Mouse (Mus musculus) cerebellum, adult (tissue): ENCODE results near the gene Polr1e.
"Not testable (repeated sequence)": the region's sequence is repeated elsewhere in the genome, so short reads cannot be mapped to it uniquely, and the experiment has no call there.

Experiments
- ATAC-seq: cut with Nextera tagmentation; 2 replicates; pipeline ENCODE4 v1.9.2; 2017; ENCODE audit warnings: mild to moderate bottlenecking, moderate library complexity, mixed read lengths; ENCODE audit not compliant: insufficient number of reproducible peaks, low FRiP score, low TSS enrichment

Polr1e gene

DNA sequence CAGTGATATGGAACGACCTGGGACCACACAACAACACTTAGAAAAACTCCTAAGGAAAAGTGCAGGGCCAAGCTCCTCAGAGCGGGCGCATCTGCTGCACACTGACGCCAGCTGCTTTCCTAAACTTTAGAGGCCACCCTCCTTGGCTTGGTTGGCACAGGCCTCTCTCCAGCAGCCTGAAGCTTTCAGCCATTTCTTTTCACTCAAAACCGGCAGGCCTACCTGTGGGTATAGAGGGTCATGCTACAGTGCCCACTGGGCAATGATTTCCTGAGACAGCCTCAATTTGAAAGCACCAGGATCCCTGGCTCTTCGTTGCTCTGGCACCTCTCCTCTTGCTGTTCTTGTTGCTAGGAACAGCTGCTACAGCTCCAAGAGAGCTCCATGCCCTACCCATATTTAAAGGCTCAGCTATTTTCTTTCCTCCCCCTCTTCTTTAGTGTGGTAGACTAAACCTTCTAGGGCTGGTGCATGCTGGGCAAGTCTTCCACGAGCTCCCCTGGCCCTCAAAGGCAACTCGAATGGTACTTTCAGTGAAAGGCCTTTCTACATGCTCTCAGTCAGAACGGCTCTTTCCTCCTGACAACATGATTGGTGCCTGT, 29.0 kb downstream of the Polr1e start:
- no peak for ATAC-seq

DNA sequence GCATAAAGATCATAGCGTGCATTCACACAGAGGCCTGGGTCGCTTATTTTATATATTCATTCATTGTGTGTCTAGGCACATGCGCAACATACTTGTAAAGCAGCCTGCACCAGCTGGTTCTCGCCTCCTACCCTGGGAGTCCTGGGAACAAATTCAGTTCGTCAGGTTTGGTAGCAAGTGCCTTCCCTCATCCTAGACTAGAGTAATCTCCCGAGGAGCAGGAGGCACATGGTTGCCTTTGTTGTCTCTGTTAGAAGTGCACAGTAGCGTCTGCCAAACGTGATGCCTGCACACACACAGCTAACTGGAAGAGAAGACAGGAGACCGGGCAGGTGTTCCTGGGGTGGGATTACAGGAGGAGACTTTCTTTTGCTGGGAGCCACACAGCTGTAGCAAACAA, 29.6 kb downstream of the Polr1e start:
- no peak for ATAC-seq

DNA sequence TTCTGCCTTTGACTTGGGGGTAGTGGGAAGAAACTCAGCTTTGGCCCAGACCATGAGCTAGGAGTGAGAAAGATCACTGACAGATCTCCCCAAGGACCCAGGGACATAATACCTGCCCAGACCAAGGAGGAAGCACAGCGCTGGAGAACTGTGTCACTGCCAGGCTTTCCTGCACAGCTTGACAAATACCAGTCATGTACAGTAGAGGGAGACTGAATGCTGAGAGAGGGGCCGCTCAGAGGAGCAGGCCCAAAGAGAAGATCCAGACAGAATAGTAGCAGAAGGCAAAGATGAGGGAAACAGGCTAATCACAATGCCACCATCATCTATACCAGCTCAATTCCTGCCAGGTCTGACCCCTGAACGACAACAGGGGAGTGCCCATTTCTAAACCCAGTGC, 36.5 kb downstream of the Polr1e start:
- peak; percentile 64 for ATAC-seq

DNA sequence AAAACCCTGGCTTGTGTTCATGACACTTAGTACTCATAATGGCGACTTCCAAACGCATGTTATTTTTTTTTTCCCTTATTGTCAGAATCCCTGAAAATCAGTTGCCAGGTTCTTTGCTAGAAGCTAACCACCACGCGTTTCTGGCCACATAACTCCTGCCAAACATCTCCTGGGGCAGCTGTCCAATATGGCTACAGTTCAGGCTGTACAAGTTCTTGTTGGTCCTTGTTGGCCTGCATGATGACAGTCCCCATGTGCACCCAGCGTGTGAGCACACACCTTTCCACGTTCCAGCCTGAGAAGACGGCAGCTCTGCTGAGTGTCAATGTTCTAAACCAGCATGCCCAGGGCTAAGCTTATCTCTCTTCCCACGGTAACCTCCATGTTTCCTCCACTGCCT, 37.1 kb downstream of the Polr1e start:
- no peak for ATAC-seq

DNA sequence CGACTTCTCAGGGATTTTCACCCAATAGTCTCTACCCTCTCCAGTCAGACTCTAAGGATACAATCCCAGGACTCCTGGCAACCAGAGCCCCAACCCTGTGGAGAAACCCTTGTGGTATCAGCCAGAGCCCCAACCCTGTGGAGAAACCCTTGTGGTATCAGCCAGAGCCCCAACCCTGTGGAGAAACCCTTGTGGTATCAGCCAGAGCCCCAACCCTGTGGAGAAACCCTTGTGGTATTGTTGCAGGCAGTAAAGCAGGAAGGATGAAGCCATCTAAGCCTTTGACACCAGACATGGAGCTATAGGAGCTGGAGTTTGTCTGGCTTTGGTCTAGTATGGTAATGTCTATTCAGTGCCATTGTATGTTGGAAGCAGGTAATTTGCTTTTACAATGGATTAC, 45.5 kb downstream of the Polr1e start:
- ATAC-seq = not testable (repeated sequence)

- no peak for ATAC-seq
Measured at GRCm38 (mm10) chr4:45064577-45064976, 46.2 kb downstream of the Polr1e start.

DNA sequence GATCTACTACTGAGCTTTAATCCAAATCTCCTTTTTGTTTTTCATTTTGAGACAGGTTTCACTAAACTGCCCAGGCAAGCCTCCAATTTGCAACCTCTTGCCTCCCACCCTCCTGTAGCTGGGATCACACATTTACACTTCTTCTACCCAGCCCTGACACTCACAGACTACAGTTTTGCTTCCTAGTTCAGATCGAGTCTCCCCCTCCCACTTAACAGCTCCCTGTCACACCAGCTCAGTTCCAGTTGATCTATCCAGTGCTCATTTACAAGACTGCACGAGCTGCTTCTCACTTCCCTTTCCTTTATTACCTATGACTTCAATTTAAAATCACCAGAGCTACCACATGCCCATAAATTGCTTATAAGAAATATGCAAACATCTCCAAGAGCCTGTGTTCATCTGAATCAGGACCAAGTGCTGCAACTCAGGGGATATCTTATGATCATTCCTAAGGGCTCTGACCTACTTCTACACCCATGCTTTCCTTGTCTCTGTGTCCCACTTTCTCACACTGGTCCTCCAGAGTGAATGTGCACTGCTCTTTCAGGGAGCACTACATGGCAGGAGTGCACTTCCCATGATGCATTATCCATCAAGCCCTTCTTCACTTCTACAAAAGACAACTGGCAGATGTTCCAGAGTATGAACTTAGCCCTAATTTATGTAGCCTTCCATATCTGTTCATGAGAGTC, 47.8 kb downstream of the Polr1e start:
- ATAC-seq = no peak

GRCm38 (mm10) chr4:45067742-45068141, 49.4 kb downstream of the Polr1e start:
- no peak for ATAC-seq

- ATAC-seq = no peak
Measured at GRCm38 (mm10) chr4:45072261-45072973, 54.0 kb downstream of the Polr1e start.

- no peak for ATAC-seq
Measured at GRCm38 (mm10) chr4:45073544-45073943, 55.2 kb downstream of the Polr1e start.

DNA sequence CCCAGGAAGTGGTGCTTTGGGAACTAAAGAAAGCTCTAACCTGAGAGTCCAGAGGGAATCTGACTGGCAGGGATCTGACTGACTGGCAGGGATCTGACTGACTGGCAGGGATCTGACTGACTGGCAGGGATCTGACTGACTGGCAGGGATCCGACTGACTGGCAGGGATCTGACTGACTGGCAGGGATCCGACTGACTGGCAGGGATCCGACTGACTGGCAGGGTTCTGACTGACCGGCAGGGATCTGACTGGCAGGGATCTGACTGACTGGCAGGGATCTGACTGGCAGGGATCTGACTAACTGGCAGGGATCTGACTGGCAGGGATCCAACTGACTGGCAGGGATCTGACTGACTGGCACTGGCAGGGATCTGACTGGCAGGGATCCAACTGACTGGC, 62.7 kb downstream of the Polr1e start:
- not testable (repeated sequence) for ATAC-seq

- ATAC-seq = no peak
Measured at GRCm38 (mm10) chr4:45082951-45083350, 64.6 kb downstream of the Polr1e start.

DNA sequence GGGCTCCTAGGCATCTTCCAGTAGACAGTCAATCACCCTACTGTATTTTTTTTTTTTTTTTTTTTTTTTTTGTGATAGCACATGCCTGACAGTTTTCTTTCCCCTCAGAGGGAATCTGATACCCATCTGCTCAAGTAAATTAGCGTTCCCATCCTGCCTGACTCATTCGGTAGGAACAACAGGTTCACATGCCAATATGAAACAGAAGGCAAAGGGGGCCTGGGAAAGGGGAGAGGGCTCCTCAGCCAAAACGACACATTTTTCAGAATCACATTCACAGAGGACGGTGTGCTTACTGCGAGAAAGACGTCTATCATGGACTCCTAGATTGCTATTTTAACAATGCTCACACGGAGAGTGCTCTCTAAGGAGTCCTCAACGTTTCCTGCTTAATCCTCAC, 65.1 kb downstream of the Polr1e start:
- no peak for ATAC-seq

GRCm38 (mm10) chr4:45084021-45084894, 65.9 kb downstream of the Polr1e start, which contains the start of gene Fbxo10:
Gene Fbxo10, minus strand, starts transcription at chr4:45084604.
- ATAC-seq = peak; percentile 90

DNA sequence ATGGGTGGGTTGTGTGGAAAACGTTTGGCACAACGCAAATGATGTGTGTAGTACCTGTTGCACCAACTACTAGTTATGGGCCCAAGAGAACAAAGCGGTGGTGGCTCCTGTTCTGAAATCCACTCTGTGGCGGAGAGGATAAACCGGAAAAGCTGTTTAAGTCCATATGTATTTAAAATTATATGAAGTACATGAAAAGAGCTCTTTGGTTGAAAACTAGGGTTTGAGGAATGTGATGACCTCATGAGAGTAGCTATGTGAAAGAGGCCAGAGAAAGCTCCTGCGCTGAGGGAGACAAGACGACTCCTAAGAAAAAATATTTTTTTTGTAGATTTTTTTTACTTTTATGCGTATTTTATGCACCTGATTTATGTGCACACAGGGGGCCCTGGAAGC, 66.5 kb downstream of the Polr1e start:
- ATAC-seq = no peak; the same call in 1 of the 2 replicates
